Mouse (Mus musculus) liver, embryonic 14.5 days (tissue): ENCODE results near the gene Prkcb.

Source experiments
- CTCF ChIP-seq: IDR thresholded peaks from 2 replicates; pipeline ENCODE4 v1.5.1; 2016; ENCODE audit warnings: antibody characterized with exemption, low read depth, control low read depth
- EP300 ChIP-seq: IDR thresholded peaks from 2 replicates; pipeline ENCODE4 v1.6.1; 2016; ENCODE audit warnings: antibody characterized with exemption, low read depth

- TF ChIP-seq CTCF (no peak), EP300 (no peak)
Measured at GRCm38 (mm10) chr7:122528201-122528600, 239.7 kb downstream of the Prkcb start.
